Mouse (Mus musculus): ENCODE results near the gene Hoxa7.

Gene Hoxa7

GRCm38 (mm10) chr6:52177061-52177735, 44.5 kb downstream of the Hoxa7 start, which contains the start of gene 5730596B20Rik:
Gene 5730596B20Rik, plus strand, starts transcription at chr6:52177498.
- DNase-seq (ENCODE audit: low read depth, low spot score), result no peak

- DNase-seq (ENCODE audit: low read depth, low spot score), result no peak
Measured at GRCm38 (mm10) chr6:52176391-52176790, 45.3 kb downstream of the Hoxa7 start.

GRCm38 (mm10) chr6:52175864-52176263, 45.8 kb downstream of the Hoxa7 start:
- no peak for DNase-seq (ENCODE audit: low read depth, low spot score)

GRCm38 (mm10) chr6:52174968-52175751, 46.5 kb downstream of the Hoxa7 start:
- DNase-seq (ENCODE audit: low read depth, low spot score), result no peak

- DNase-seq (ENCODE audit: low read depth, low spot score), result no peak
Measured at GRCm38 (mm10) chr6:52173648-52174047, 48.0 kb downstream of the Hoxa7 start.

- DNase-seq (ENCODE audit: low read depth, low spot score), result no peak
Measured at GRCm38 (mm10) chr6:52172501-52172900, 49.2 kb downstream of the Hoxa7 start.

GRCm38 (mm10) chr6:52171938-52172337, 49.7 kb downstream of the Hoxa7 start:
- no peak for DNase-seq (ENCODE audit: low read depth, low spot score)

- no peak for DNase-seq (ENCODE audit: low read depth, low spot score)
Measured at GRCm38 (mm10) chr6:52171331-52171730, 50.3 kb downstream of the Hoxa7 start.

- no peak for DNase-seq (ENCODE audit: low read depth, low spot score)
Measured at GRCm38 (mm10) chr6:52170898-52171223, 50.8 kb downstream of the Hoxa7 start.

- DNase-seq (ENCODE audit: low read depth, low spot score), result no peak
Measured at GRCm38 (mm10) chr6:52170166-52170897, 51.3 kb downstream of the Hoxa7 start.

- DNase-seq (ENCODE audit: low read depth, low spot score), result no peak
Measured at GRCm38 (mm10) chr6:52169499-52170165, 52.0 kb downstream of the Hoxa7 start.

GRCm38 (mm10) chr6:52168191-52169055, 53.2 kb downstream of the Hoxa7 start:
- no peak for DNase-seq (ENCODE audit: low read depth, low spot score)

GRCm38 (mm10) chr6:52167736-52168161, 53.9 kb downstream of the Hoxa7 start:
- no peak for DNase-seq (ENCODE audit: low read depth, low spot score)

GRCm38 (mm10) chr6:52167176-52167575, 54.5 kb downstream of the Hoxa7 start:
- DNase-seq (ENCODE audit: low read depth, low spot score), result no peak

GRCm38 (mm10) chr6:52166431-52167077, 55.1 kb downstream of the Hoxa7 start:
- DNase-seq (ENCODE audit: low read depth, low spot score), result no peak

- DNase-seq (ENCODE audit: low read depth, low spot score), result no peak
Measured at GRCm38 (mm10) chr6:52165441-52166370, 55.9 kb downstream of the Hoxa7 start.

GRCm38 (mm10) chr6:52164626-52165440, 56.8 kb downstream of the Hoxa7 start, which contains the start of gene Hoxa2:
Gene Hoxa2, minus strand, starts transcription at chr6:52164831.
- no peak for DNase-seq (ENCODE audit: low read depth, low spot score)
